Mouse (Mus musculus) central nervous system, embryonic 11.5 days (tissue): ENCODE results near the gene Vasn. TPM values are rescaled to one million over a fixed set of nuclear protein-coding genes. Genes with fewer than 3 reads are reported as not detected.

Experiments used
- polyA plus RNA-seq: library from polyadenylated mRNA; depleted of rRNA; stranded (reverse); fragments of >200 nt; gene quantifications from 2 replicates; pipeline ENCODE4 v1.2.3, GENCODE M21; 2012; rRNA removed

Vasn gene
- 8.1 and 19.3 TPM in 2 replicates for polyA plus RNA-seq

GRCm38 (mm10) chr16:4639831-4640237 lies at the start of gene Vasn, which contains the start of gene Dnaja3:
Vasn (plus strand) TSS chr16:4639941.
Dnaja3 (plus strand) TSS chr16:4639989.

GRCm38 (mm10) chr16:4593971-4594813 lies 45.5 kb upstream of the Vasn start, which contains the start of gene Glis2:
Glis2 (plus strand) TSS chr16:4594713.

GRCm38 (mm10) chr16:4624481-4625110 lies 15.1 kb upstream of the Vasn start, which contains the start of gene Pam16:
Pam16 (minus strand) TSS chr16:4624988.

GRCm38 (mm10) chr16:4679121-4680018 lies 39.6 kb downstream of the Vasn start, which contains the start of gene Coro7:
Coro7 (minus strand) TSS chr16:4679777.

Other genes starting within 250 kb of the Vasn start
- gene Adcy9, start 219.4 kb upstream of the Vasn start, polyA plus RNA-seq = 2.2 and 2.3 TPM in 2 replicates
- 15.9 and 29.7 TPM in 2 replicates for gene Srl, start 98.1 kb upstream of the Vasn start, polyA plus RNA-seq
- 24.8 and 32.6 TPM in 2 replicates for gene Tfap4, start 80.1 kb upstream of the Vasn start, polyA plus RNA-seq
- gene Glis2, start 45.2 kb upstream of the Vasn start, polyA plus RNA-seq = 52.7 and 72.6 TPM in 2 replicates
- gene Pam16, start 15.0 kb upstream of the Vasn start, polyA plus RNA-seq = 67.5 and 85.9 TPM in 2 replicates
- 23.7 and 26.4 TPM in 2 replicates for gene Dnaja3, start within 50 bp of the Vasn start, polyA plus RNA-seq
- 37.2 and 38.6 TPM in 2 replicates for gene Coro7, start 39.8 kb downstream of the Vasn start, polyA plus RNA-seq
- 156 and 168 TPM in 2 replicates for gene Nmral1, start 79.4 kb downstream of the Vasn start, polyA plus RNA-seq
- 61.3 and 70.2 TPM in 2 replicates for gene Hmox2, start 86.4 kb downstream of the Vasn start, polyA plus RNA-seq
- gene Cdip1, start 150.4 kb downstream of the Vasn start, polyA plus RNA-seq = 47.7 and 68.6 TPM in 2 replicates
- gene 4930562C15Rik, start 195.5 kb downstream of the Vasn start, polyA plus RNA-seq = not detected in 2 replicates
- 11.0 and 22.2 TPM in 2 replicates for gene Ubald1, start 240.4 kb downstream of the Vasn start, polyA plus RNA-seq
- gene Mgrn1, start 246.3 kb downstream of the Vasn start, polyA plus RNA-seq = 47.8 and 76.7 TPM in 2 replicates